Mouse (Mus musculus): Measurements from ENCODE around the gene Atoh1. TPM values are rescaled to one million over a fixed set of nuclear protein-coding genes. Genes with fewer than 3 reads are reported as not detected.

The Atoh1 gene
- not detected for polyA plus RNA-seq (2014; fragmentation: Illumina TruSeq; extraction: RNeasy Lipid Tissue Mini Kit (QIAGEN cat#74804); ENCODE audit: low read depth, low replicate concordance)

DNA sequence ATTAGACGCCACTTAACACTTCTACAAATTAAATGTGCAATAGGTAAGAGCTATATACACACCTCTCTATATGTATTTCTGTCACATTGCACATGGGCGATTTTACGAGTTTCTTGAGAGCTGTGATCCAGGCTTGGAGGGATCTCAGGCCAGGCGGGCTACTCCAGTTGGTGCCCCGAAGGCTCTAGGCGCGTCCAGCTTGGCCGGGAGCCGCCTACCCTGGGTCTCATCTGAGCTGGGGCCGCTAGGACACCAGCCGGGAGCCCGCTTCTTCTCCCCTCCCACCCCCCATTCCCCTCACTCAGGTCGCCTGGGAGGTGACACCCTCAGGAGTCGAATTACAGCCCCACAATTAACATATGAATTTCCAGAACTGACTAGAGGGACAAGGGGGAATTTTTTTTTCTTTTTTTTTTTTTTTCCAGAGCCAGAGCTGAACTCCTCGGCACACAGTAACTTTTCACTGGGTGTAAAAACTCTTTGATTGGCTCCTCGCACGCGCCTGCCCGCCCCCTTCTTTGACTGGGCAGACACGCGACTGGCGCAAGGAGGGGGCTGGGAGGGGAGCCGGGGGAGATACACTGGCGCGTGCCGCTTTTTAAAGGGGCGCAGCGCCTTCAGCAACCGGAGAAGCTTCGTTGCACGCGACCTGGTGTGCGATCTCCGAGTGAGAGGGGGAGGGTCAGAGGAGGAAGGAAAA lies at the start of gene Atoh1:
Gene Atoh1, plus strand, starts transcription at position 627 of the 700 bp plus-strand sequence.

